In the genomic region with DNA sequence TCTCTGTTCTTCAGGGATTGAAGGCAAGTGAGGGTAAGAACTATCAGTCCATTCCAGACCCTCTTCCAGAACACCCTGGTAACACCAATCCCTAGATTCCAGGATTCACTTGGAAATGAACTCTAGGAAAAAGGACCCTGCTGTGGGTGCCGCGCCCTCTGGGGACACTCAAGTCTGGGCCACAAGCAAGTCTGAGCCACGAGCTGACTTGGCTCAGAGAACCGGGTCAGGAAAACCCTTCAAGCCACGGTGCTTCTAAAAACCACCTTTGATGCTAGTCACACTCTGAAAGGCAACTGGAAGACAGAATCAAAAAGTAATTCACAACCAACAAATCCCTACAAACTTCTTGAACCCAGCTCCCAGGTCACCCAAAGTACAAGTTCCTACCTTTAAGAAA, we compare ENCODE assay signal across 8 mouse cellular contexts. TPM values are rescaled to one million over a fixed set of nuclear protein-coding genes. Genes with fewer than 3 reads are reported as not detected.
DNase-seq lines count a peak whose midpoint lies in the region; ATAC-seq and TF ChIP-seq lines count a peak whose summit lies in the region.

No protein-coding gene starts in this region.

- no peaks in the 10 kb centered on the region for H3K9me3 ChIP-seq in forebrain, embryonic 12.5 days
- H3K9me3 ChIP-seq in liver, embryonic 14.5 days (ENCODE audit: control insufficient read depth, low read length) = no peaks in the 10 kb centered on the region

- 7% methylated on average over 5 of the region's 5 CpGs for WGBS in cerebellum, adult 2 months
- WGBS in forebrain, embryonic 12.5 days = 28% methylated on average over 5 of the region's 5 CpGs
- WGBS in liver, embryonic 14.5 days (ENCODE audit: insufficient replicate concordance) = 17% methylated on average over 5 of the region's 5 CpGs

- no peak overlapping the region for H3K27ac ChIP-seq in cerebellum, adult 2 months (ENCODE audit: insufficient read depth, low read length)
- no peak overlapping the region for H3K27ac ChIP-seq in forebrain, embryonic 12.5 days
- no peak overlapping the region for H3K27ac ChIP-seq in liver, embryonic 14.5 days

- no peaks in the 10 kb centered on the region for H3K36me3 ChIP-seq in forebrain, embryonic 12.5 days (replicated peaks)
- H3K36me3 ChIP-seq in liver, embryonic 14.5 days (replicated peaks; ENCODE audit: control insufficient read depth, insufficient read depth, low read depth) = no peaks in the 10 kb centered on the region

- TF ChIP-seq POLR2A in cerebellum, adult 2 months (IDR thresholded peaks at IDR 0.05; ENCODE audit: borderline replicate concordance, insufficient read depth, low read length) = no peak

- no peak for TF ChIP-seq EP300 in liver, embryonic 14.5 days (IDR thresholded peaks at IDR 0.05; ENCODE audit: low read depth)

- H3K9ac ChIP-seq in forebrain, embryonic 12.5 days = peak overlapping the region; percentile 63; the same call in 1 of the 2 replicates
- H3K9ac ChIP-seq in liver, embryonic 14.5 days (replicated peaks) = peak overlapping the region; percentile 14

- no peaks in the 10 kb centered on the region for H3K27me3 ChIP-seq in cerebellum, adult 2 months (ENCODE audit: control insufficient read depth, insufficient read depth, low read length)
- H3K27me3 ChIP-seq in forebrain, embryonic 12.5 days = peaks cover 20% of the 10 kb centered on the region
- H3K27me3 ChIP-seq in liver, embryonic 14.5 days (ENCODE audit: control insufficient read depth, insufficient read depth, low read length) = no peaks in the 10 kb centered on the region

- peak overlapping the region; percentile 70 for H3K4me2 ChIP-seq in forebrain, embryonic 12.5 days
- peak overlapping the region; percentile 71 for H3K4me2 ChIP-seq in liver, embryonic 14.5 days (ENCODE audit: low read depth)

- TF ChIP-seq CTCF in cerebellum, adult 2 months (IDR thresholded peaks at IDR 0.05; ENCODE audit: borderline replicate concordance, insufficient read depth, low read depth, low read length) = no peak
- no peak for TF ChIP-seq CTCF in liver, embryonic 14.5 days (IDR thresholded peaks at IDR 0.05; ENCODE audit: low read depth)

- ATAC-seq in forebrain, embryonic 12.5 days (ENCODE audit: low FRiP score) = no peak
- no peak for ATAC-seq in liver, embryonic 14.5 days (ENCODE audit: insufficient read depth)

- H3K4me3 ChIP-seq in cerebellum, adult 2 months (replicated peaks; ENCODE audit: insufficient read depth, low read depth, low read length) = peak overlapping the region; percentile 71
- peak overlapping the region; percentile 57 for H3K4me3 ChIP-seq in forebrain, embryonic 12.5 days (replicated peaks)
- peak overlapping the region; percentile 65 to 70 for H3K4me3 ChIP-seq in liver, embryonic 14.5 days (ENCODE audit: insufficient read depth in 1 of 2, low read depth in 2 of 2, low read length in 2 of 2)

- peak in 1 of 2 experiments; percentile 27 for DNase-seq in cerebellum, adult 2 months
- DNase-seq in cerebellum, adult 18-20 months = no peak
- peak; percentile 30 for DNase-seq in 3T3-L1 (ENCODE audit: low read depth, low spot score)
- no peak for DNase-seq in liver, embryonic 14.5 days (ENCODE audit: low read depth in 3 of 3, low spot score in 3 of 3)
- no peak for DNase-seq in T-cell, adult 2 months (ENCODE audit: low spot score)
- no peak for DNase-seq in urinary bladder, postnatal 36 days (ENCODE audit: low spot score in 2 of 2)
- DNase-seq in yolk sac, embryonic 10.5 days (ENCODE audit: low spot score) = no peak

- no peaks in the 10 kb centered on the region for H3K4me1 ChIP-seq in cerebellum, adult 2 months (ENCODE audit: control insufficient read depth, insufficient read depth, low read length)
- peaks cover 20% of the 10 kb centered on the region for H3K4me1 ChIP-seq in forebrain, embryonic 12.5 days
- H3K4me1 ChIP-seq in liver, embryonic 14.5 days (replicated peaks; ENCODE audit: control insufficient read depth in 2 of 2, insufficient read depth in 2 of 2, low read length in 1 of 2) = peaks cover 6 to 28% of the 10 kb centered on the region in 2 experiments; a peak in 3 of 4 replicates

RNA-seq across cellular contexts. Expression of a gene that starts 0.8 kb away (rescaled TPM):
- polyA plus RNA-seq in cerebellum, adult 2 months (2012; rRNA removed) = 24.5 and 25.1 TPM in 2 replicates
- 65.7 and 67.3 TPM in 2 replicates for polyA plus RNA-seq in forebrain, embryonic 12.5 days (2016; fragmentation: Nextera tagmentation; extraction: Ambion mirVana)
- polyA plus RNA-seq in liver, embryonic 14.5 days (2012; rRNA removed) = 8.7 and 11.6 TPM in 2 replicates
- polyA plus RNA-seq in liver, embryonic 14.5 days (2014; fragmentation: Nextera tagmentation; extraction: Ambion mirVana) = 25.7 and 26.0 TPM in 2 replicates

RNA-seq across cellular contexts. Expression of a gene that starts 22.2 kb away (rescaled TPM):
- polyA plus RNA-seq in cerebellum, adult 2 months (2012; rRNA removed) = 13.0 TPM in 2 replicates
- polyA plus RNA-seq in forebrain, embryonic 12.5 days (2016; fragmentation: Nextera tagmentation; extraction: Ambion mirVana) = 19.2 and 19.7 TPM in 2 replicates
- polyA plus RNA-seq in liver, embryonic 14.5 days (2012; rRNA removed) = 6.0 and 7.0 TPM in 2 replicates
- 5.9 and 8.2 TPM in 2 replicates for polyA plus RNA-seq in liver, embryonic 14.5 days (2014; fragmentation: Nextera tagmentation; extraction: Ambion mirVana)
